Mouse (Mus musculus) heart, postnatal 0 days (tissue): Measurements from ENCODE around the gene Mknk2.

Experiments
- CTCF ChIP-seq: IDR thresholded peaks from 2 replicates; pipeline ENCODE4 v1.5.1; 2016; ENCODE audit warnings: antibody characterized with exemption, control low read depth, low read depth
- EP300 ChIP-seq: IDR thresholded peaks from 2 replicates; pipeline ENCODE4 v1.6.1; 2016; ENCODE audit warnings: antibody characterized with exemption, low read depth

DNA sequence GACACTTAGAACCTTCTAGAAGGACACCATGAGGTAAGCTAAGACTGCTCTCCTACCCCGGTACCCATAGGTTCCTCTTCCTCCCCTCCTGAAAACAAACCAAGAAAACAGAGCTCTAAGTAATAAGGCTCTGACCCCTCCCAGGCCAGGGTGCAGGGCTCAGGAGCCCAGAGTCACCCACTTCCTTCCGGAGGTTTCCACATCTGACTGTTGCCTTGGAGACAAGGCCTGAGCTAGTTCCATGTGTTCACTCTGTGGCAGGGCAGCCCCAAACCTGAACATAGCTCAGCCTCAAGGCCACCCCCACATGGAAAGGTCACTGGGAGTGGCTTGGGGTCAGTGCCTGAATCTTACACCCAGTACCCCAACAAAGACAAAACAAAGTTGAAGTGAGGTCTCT lies 17.3 kb upstream of the Mknk2 start:
- TF ChIP-seq CTCF (no peak), EP300 (no peak)
